Mouse (Mus musculus) right cerebral cortex, adult 18-20 months (tissue): ENCODE measurements around the gene Tatdn2.
"Not testable (repeated sequence)": the region's sequence is repeated elsewhere in the genome, so short reads cannot be mapped to it uniquely, and the experiment has no call there.

Source experiments
- DNase-seq: peaks from one replicate; pipeline ENCODE4 v3.0.0; 2022; ENCODE audit warnings: mixed read lengths

The Tatdn2 gene

DNA sequence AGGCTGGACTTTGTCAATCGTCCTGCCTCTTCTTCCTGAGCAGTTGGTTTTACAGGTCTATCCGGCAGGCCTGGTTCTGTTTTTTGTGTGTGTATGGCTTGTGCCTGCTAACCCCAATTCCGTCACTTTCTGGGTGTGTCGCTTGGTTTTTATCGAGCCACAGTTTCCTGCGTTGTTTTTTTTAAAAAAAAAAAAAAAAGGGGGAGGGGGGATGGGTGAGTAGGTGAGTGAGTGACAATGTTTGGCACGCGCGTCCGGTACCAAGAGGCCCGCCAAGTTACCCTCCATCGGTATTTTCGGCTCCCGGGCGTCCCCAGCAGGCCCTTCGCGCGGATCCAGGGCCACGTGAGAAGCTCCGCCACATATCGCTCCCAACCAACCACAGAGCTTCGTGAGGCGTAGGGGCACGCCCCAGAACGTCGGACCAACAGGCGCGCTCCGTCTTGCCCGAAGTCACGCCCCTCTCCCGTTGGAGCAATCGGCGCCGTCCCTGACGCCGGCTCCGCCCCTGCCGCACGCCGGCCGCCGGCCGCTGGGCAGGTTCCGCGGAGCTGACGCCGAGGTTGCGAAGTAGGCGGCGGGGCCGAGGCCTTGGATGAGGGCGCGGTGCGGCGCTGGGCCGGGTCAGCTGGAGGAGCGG is at the start of gene Tatdn2:
Tatdn2 (plus strand) TSS at position 469 of the 640 bp plus-strand sequence.
- DNase-seq, result peak; percentile 99

DNA sequence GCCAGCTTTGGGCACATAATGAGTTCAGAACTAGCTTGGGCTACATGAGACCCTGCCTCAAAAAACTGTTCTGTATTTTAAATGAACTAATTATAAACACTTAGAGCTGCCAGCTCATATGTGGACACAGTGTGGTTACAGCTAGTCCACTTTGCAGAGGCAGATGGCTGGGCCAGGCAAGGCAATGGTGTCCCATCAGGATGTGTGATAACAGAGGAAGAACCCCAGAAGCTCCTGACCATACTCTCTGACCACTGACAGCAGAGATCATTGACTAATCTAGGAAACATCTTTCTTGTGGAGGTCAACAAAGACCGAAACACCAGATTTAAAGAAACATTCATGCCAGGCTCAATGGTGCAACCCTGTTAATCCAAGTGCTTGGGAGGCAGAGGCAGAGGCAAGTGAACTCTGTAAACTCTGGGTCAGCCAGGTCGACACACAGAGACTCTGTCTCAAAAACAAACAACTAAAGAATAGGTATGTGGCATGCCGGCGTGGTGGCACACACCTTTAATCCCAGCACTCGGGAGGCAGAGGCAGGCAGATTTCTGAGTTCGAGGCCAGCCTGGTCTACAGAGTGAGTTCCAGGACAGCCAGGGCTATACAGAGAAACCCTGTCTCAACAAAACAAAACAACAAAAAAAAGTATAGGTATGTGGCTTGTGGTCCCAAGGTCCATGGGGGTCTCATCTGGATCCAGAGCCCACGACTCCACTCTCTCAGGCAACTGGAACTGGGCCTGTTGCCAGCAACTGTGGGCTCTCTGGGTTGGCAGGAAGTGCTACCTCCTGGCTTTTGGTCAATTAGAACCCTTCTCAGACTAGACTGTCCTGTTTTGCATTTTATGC is 47.3 kb upstream of the Tatdn2 start:
- DNase-seq, result no peak

DNA sequence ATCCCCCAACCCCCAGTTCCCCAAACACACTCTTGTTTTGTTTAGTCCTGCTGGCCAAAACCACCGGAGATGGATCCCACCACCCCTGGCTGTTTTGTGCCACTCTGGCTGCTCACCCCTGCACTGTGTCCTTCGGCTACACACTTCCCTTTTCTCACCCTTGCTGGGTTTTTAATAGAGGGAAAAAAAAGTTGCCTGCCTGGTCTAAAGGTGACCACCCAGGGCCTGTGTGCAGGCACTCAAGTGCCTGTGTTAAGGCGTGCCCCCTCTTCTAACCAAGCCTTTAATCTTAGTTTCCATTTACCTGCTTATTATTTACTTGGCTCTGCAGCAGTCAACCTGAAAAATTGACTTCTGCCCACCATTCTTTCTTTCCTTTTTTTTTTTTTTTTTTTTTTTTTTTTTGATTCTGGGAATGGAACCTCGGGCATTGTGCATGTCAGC is 46.6 kb upstream of the Tatdn2 start:
- DNase-seq, result no peak

DNA sequence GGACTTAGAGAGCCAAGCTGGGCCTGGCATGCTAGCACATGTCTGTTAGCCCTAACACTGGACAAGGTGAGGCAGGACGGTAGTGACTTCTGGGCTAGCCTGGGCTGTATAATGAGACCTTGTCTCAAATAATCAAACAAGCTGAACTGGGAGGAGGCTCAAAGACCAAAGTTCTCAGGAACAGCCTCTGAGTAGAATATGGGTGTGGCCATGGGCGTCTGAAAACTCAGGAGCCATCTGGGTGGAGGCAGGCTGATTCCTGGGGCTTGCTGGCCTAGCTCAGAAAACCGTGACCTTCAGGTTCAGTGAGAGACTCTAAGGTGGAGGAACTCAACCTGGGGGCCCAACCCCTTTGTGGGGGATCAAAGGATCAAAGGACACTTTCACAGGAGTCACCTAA is 45.2 kb upstream of the Tatdn2 start:
- no peak for DNase-seq

DNA sequence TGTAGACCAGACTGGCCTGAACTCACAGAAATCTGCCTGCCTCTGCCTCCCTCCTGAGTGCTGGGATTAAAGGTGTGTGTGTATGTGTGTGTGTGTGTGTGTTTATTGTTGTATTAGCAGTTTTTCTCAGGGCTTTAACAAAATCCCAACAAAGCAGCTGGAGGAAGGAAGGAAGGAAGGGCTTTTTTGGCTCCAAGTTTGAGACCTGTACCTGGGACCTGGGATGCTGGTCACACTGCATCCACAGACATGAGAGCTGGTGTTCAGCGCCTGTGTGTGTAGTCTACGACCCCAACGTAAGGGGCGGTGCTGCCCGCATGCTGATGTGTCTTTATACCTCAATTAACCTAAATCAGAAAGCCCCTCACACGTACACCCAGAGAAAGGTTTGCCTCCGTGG is 43.3 kb upstream of the Tatdn2 start:
- DNase-seq, result no peak

DNA sequence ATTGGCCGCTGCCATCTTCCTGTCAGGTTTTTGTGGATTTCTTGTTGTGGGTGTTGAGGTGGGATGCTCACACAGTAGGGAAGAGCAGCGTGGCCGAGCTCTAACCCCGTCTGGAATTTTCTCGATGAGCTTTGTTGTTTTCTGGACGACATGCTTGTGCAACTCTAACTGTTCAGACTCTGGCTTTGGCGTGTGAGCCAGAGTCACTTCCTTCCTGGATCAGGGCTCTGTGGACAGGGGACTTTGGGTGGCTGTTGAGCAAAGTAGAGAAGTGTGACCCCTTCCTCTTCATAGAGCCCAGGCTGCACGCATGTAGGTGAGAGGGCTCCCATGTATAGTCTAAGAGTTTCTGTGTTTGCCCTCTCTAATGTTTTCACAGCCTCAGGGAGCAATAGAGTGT is 42.7 kb upstream of the Tatdn2 start:
- DNase-seq, result no peak

DNA sequence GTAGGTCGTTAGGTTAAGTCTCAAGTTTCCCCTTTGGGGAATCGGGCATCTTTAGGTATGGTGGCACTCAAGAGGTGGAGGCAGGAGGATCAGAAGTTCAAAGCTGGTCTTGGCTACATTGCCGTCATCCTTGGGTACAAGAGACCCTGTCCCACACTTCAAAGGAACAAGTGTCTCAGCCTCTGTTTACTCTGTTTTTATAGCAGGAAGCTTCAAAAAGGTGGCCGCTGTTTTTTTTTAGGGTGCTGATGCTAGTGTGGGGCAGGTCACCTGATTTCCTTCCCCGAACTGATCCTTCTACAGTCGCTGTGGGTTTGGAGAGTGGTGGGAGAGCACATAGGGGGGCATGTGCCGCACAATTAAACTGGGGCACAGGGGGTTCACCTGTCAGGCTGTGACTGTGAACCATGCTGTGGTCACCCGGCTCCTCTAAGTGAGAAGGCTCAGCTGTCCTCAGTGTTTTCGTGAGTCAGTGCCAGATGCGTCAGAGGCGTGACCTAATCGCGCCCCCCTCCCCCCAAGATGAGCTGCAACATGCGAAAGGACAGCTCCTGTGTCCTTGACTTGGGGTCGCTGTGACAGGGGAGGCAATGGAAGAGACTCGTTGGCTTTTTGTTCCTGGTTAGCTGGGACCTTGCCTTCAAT is 42.0 kb upstream of the Tatdn2 start:
- DNase-seq, result no peak

DNA sequence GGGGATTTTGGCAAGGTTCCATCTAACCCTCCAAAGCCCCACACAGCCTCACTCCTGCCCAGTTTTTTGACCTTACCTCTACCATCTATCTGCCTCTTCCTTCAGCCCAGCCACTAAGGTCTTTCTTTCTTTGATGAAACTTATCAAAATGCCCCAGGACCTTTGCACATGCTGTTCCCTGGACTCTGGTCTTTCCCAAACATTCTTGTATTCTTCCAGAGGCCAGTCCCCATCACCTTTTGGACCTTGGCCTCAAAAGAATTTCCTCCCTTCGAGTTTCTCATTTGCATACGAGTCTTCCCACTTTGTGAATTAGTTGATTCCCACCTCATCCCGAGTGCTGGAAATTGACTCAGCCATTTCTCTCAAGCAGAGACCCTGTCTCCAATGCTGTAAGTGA is 41.4 kb upstream of the Tatdn2 start:
- no peak for DNase-seq

DNA sequence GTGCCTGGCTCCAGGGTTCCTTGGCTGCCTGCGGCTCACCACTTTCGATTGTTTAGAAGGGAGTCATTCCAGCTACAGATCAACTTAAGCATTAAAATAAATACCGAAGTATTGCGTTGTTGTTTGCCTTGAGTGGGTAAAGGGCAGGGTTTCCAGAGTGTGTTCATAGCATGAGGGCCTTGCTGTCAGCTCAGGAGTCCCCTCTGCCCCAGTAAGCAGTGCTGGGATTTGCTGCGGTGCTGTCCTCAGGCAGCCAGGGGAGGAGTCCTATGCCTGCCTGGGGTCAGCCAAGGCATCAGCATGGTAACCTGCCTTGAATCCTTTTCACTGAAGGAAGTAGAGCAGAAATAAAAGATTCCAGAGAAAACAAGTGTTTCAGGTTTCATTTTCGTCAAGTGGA is 40.0 kb upstream of the Tatdn2 start:
- DNase-seq, result no peak

DNA sequence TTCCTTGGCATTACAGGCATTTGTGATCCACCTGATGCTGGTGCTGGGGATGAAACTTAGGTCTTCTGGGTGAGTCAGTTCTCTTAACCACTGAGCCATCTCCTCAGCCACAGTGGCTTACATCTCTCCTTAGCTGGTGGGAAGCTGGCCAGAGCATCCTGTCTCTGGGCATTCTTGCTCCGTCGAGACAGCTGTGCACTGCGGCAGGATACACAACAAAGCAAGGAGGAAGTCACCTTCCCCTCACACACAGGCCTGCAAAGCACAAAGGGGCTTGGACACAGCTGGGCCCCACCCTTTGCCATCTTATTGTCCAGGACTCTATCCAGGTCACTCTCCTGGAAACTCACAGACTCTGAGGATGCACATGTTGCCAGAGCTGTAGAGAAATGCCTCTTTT is 38.6 kb upstream of the Tatdn2 start:
- no peak for DNase-seq

DNA sequence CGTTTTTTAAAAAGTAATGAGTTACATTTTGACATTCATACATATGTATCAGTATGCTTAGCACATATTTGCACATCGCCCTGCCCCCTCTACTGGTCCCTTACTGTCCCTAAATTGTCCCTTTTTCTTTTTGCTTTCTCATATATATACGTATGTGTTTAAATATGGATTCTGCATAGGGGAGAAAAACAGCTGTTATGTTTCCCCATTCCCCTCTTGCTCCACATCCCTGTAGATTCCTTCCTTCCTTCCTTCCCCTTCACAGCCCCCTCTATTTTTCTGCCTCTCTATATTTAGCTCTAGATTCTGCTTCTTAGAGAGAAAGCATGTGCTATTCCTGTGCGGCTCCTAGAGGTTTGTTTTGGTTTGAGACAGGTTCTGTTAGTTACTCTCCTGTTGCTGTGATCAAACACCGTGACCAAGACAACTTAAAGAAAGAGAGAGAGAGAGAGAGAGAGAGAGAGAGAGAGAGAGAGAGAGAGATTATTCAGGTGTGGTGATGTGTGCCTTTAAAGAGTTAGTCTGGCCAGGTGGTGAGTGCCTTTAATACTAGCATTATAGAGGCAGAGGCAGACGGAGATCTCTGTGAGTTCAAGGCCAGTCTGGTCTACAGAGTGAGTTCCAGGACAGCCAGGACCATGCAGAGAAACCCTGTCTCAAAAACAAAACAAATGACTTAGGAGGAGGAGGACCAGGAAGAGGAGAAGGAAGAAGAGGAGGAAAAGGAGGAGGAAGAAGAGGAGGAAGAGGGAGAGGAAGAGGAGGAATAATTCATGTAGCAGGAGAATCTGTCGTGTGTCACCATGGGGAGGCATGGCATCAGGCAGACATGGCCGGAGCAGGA is 37.0 kb upstream of the Tatdn2 start:
- no peak for DNase-seq

DNA sequence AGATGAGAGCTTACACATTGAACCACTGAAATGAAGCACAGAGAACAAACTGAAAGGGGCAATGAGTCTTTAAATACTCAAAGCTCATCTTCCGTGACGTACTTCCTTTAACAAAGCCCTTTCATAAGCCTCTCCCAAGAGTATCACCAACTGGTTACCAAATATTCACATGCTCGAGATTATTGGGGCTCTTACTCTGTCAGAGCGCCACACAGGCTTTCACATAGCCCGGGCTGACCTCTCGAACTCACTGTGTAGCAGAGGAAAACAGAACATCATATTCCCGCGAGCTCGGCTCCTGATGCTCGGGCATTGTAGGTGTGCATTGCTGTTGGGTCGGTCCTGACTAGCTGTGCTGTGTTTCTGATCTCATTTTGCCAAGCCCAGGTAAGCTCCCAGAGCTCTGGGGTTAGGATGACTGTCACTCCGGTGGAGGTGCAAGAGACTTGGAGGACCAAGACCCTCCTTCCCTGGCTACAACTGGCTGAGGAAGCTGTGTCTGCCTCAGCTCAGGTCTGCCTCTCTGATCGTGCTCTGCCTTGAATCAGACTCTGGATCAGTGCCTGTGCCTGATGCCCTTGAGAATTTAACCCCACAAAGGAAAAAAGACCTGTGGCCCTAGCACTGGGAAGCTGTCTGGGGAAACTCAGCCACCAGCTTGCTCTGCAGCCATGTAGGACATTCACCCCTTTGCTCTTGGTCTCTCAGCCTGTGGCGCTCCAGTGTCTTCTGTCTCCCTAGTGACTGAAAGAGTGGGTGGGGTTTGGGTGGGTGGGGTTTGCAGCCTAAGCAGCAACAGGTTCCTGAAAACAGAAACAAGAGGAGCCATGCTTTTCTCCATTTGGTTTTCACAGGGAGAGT is 36.1 kb upstream of the Tatdn2 start:
- no peak for DNase-seq

DNA sequence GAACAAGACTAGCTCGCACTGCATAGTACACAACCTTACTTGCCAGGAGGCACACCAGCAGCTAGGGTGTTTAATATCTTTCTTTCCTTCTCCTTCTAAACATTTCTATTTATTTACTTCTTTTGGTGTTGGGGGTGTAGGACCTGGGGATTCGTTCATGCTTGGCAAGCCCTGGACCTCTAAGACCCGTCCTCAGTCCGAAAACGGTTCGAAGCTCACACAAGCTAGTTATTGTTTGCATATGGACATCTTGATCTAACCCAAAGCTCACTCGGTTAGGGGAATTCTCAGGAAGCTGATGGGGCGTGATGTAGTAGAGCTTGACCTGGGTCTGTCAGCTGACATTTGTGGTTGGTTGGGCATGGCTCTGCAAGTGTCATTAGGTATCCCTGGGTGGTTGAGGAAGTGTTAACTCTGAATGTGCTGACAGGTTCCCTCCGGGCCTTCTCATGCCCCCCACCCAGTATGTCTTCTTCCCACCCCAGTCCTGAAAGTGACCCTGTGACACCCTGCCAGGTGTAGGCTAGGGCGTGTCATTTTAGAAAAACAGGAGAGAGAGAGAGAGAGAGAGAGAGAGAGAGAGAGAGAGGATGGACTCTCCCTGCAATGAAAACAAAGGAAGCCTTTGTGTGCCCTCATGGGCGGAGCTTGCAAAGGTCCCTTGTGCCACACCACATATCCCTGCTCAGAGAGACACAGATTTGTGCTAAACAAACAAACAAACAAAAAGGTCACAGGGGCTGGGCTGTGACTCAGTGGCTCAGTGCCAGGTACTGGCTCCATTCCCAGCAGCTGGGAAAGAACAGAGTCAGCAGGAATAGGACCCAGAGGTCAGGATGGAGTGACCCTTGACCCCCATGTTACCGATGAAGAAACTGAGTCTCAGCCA is 35.3 kb upstream of the Tatdn2 start:
- peak; percentile 32 for DNase-seq

DNA sequence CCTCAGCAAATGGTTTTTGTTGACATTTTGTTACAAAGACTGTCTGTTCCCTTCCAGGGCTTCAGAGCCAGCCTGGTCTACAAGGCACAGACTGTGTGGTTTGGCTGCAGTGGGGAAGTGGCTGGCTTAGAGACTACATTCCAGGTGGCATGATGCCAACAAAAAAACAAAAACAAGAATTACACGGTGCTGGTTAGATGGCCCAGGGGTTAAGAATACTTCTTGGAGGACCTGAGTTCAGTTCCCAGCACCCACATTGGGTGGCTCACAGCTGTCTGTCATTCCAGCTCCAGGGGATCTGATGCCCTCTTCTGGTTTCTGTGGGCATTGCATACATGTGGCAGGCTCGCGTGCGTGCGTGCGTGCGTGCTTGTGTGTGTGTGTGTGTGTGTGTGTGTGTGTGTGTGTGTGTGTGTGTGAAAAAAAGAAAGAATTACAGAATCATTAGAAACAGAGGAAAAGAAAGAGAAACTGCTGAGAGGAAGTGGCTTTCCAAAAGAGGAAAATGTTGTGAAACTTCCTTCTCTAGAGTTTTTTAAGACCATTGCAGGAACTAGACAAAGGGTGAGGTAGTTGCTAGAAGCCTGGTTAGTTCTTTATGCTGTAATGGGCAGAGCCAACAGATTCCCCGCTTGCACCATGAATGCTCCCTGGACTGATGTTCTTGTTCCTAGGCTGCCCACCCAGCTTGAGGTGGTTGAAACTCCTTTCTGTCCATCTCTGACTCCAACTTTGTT is 33.7 kb upstream of the Tatdn2 start:
- DNase-seq, result no peak

DNA sequence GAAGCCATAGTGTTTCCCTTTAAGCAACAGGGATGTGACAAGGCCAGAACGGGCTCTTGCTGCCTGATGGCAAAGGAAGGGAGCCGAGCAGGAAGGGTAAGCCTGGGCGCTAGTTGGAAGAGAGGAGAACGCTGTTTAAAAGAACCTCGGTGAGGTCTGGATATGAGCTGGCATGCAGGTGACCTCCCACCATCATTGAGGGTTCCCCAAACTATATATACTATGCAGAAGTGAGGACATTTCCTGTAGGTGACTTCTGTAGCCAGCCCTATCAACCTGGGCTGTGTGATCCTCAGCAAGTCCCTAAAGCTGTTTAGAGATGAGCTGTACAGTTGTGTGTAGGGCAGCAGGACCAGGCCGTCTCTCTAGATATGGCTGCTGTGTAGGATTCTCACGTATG is 32.5 kb upstream of the Tatdn2 start:
- DNase-seq, result no peak

DNA sequence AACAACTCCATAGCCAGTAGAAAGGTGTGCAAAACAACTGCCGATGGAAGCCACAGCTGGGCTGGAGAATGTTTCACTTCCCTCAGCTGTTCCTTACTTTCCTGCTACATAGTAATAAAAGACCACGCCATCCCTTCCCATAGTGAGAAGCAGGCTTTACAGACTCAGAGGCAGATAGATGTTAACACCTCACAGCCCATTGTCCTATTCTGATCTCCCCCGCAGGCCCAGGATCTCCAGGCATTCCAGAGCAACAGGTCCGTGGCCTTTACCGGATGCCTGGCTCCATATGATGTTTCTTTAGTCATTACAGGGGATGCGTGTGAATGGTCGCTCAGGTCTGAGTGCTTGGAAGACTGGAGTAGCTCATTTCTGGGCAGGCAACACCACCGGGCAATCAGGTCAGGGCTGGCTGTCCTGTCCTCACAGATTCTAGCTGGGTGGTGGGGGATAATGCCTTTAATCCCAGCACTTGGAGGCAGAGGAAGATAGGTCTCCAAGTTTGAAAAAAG is 29.2 kb upstream of the Tatdn2 start:
- no peak for DNase-seq

DNA sequence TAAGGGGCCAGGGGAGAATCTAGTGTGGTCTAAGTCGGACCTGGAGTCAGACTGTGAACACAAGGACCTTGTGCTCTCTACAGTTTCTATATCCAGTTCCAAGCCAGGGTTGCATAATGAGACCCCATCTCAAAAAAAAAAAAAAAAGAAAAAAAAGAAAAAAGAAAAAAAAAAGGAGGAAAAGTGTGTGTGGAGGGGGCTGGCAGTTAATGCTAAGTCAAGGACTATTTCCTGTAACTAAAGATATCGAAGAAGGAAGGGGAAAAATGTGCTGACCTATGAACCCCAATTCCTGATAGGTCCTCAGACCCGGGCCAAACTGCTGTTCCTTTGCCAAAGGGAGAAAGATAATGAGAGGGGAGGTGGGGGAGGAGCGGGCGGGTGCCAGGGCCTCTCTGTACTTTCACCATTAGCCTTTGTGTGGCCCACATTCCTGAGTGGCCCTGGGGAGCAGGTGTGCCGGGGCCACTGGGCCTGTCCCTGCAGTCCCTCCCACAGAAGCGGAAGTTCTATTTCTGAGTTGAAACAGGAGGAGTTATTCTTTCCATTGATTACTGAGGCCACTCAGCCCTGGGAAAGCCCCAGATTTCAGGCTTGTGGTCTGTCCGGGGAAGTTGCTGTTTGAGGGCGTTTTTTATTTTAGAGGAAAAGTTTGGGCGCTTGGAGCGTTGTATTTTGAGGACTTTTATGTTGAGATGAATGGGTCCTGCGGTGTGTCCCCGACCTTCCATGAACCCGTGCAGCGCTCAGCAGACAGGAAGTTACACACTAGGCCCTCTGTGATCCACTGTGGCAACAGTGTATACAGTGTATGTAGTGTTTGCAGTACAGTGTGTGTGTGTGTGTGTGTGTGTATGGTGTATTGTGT is 28.3 kb upstream of the Tatdn2 start:
- DNase-seq, result no peak

DNA sequence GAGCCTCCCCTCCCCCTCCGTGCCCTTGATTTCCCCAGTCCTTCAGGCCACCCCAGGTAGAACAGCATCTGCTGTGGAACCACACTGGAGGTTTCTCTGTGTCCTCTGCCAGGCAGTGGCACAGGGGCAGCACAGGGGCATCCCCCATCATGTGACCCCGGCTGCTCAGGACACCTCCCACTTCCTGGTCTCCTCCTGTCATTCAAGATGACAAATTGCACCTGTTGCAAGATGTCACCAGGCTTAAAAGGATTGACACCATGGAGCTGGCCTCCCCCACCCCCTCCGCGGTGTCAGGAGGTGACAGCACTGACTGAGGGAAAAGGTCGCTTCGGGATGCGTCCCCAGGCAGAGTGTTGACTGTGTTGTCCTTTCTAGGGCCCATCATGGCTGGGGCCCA is 27.0 kb upstream of the Tatdn2 start:
- DNase-seq, result no peak

DNA sequence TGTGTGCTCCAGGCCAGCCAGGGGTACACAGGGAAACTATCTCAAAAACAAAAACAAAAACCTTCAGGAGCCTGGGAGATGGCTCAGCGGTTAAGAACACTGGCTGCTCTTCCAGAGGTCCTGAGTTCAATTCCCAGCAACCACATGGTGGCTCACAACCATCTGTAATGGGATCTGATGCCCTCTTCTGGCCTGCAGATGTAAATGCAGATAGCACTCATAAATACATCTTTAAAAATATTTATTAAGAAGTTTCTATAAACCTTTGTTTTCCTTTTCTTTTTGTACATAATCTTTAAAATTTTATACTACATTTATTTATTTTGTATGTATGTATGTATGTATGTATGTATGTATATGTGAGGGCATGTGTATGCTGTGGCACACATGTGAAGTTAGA is 24.8 kb upstream of the Tatdn2 start:
- DNase-seq, result not testable (repeated sequence)
